Mouse (Mus musculus): ENCODE measurements at regions not wholly inside any gene's neighbourhood (a gene's known extent, or its start where the extent isn't known, plus 50 kb on each side); places are given as distances from the start of the nearest gene placed in this dataset.
A peak's percentile ranks its signal among the peaks of the same experiment; 100 is the strongest.

GRCm38 (mm10) chr14:78372102-78372501, 64.3 kb upstream of the Tnfsf11 start:
- DNase-seq (ENCODE audit: low read depth, low spot score), result no peak

- DNase-seq (ENCODE audit: low read depth, low spot score), result peak; percentile 74
Measured at GRCm38 (mm10) chr14:78368881-78369280, 61.0 kb upstream of the Tnfsf11 start.

- no peak for DNase-seq (ENCODE audit: low read depth, low spot score)
Measured at GRCm38 (mm10) chr14:78364822-78365221, 57.0 kb upstream of the Tnfsf11 start.

- DNase-seq (ENCODE audit: low read depth, low spot score), result no peak
Measured at GRCm38 (mm10) chr14:78363123-78363522, 55.3 kb upstream of the Tnfsf11 start.

Data from telencephalon, adult 2 months (tissue).